Comparison of ENCODE assay signal across 8 mouse cellular contexts in the genomic region with DNA sequence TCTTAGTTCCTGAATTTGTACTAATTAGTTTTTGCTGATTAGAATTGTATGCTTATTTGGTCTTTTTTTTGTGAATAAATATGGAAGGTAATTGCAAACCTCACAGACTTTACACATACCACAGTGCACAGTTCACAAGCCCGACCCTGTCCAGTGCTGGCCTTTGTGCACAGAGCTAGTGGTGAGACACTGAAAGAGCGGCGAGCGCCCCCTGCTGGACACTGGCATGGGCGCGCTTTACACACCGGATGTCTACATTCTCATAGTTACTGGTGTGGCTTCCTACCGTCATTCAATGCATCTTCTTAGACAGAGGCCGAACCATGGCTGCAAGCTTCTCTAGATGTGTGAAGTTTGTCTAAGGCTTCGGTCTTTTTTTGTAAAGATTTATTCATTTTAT. TPM values are rescaled to one million over a fixed set of nuclear protein-coding genes. Genes with fewer than 3 reads are reported as not detected.
DNase-seq lines count a peak whose midpoint lies in the region; ATAC-seq lines count a peak whose summit lies in the region.

No protein-coding gene starts in this region.

- H3K9ac ChIP-seq in embryonic facial prominence, embryonic 13.5 days, result no peak overlapping the region
- no peak overlapping the region for H3K9ac ChIP-seq in kidney, embryonic 16.5 days (replicated peaks; ENCODE audit: low read length)

- H3K36me3 ChIP-seq in embryonic facial prominence, embryonic 13.5 days, result peaks cover 13% of the 10 kb centered on the region
- no peaks in the 10 kb centered on the region for H3K36me3 ChIP-seq in heart, embryonic 10.5 days
- H3K36me3 ChIP-seq in kidney, embryonic 16.5 days (ENCODE audit: insufficient read depth, low read length), result 0 out of 2 replicates have a peak, but pooled peaks cover 2% of the 10 kb centered on the region

- H3K27me3 ChIP-seq in embryonic facial prominence, embryonic 13.5 days, result peaks cover 38% of the 10 kb centered on the region
- peaks cover 38% of the 10 kb centered on the region for H3K27me3 ChIP-seq in heart, embryonic 10.5 days (ENCODE audit: insufficient read depth, poor library complexity, severe bottlenecking)
- H3K27me3 ChIP-seq in kidney, embryonic 16.5 days (ENCODE audit: insufficient read depth, low read length), result peaks cover 17% of the 10 kb centered on the region

- no peak overlapping the region for H3K27ac ChIP-seq in embryonic facial prominence, embryonic 13.5 days
- H3K27ac ChIP-seq in heart, embryonic 10.5 days, result no peak overlapping the region
- H3K27ac ChIP-seq in kidney, embryonic 16.5 days (ENCODE audit: low read length), result no peak overlapping the region

- peaks cover 11% of the 10 kb centered on the region for H3K4me1 ChIP-seq in embryonic facial prominence, embryonic 13.5 days
- H3K4me1 ChIP-seq in heart, embryonic 10.5 days, result peaks cover 47% of the 10 kb centered on the region
- H3K4me1 ChIP-seq in kidney, embryonic 16.5 days (ENCODE audit: insufficient read depth, low read length), result peaks cover 10% of the 10 kb centered on the region; the same call in 1 of the 2 replicates

- no peaks in the 10 kb centered on the region for H3K9me3 ChIP-seq in embryonic facial prominence, embryonic 13.5 days
- no peaks in the 10 kb centered on the region for H3K9me3 ChIP-seq in heart, embryonic 10.5 days
- H3K9me3 ChIP-seq in kidney, embryonic 16.5 days (ENCODE audit: low read length), result no peaks in the 10 kb centered on the region

- 13% methylated on average over 10 of the region's 10 CpGs for WGBS in embryonic facial prominence, embryonic 13.5 days
- 13% methylated on average over 10 of the region's 10 CpGs for WGBS in heart, embryonic 10.5 days
- 22% methylated on average over 10 of the region's 10 CpGs for WGBS in kidney, embryonic 16.5 days

- no peak overlapping the region for H3K4me2 ChIP-seq in embryonic facial prominence, embryonic 13.5 days
- H3K4me2 ChIP-seq in kidney, embryonic 16.5 days (replicated peaks; ENCODE audit: low read depth, low read length), result no peak overlapping the region

- H3K4me3 ChIP-seq in embryonic facial prominence, embryonic 13.5 days, result no peak overlapping the region
- no peak overlapping the region for H3K4me3 ChIP-seq in heart, embryonic 10.5 days
- H3K4me3 ChIP-seq in kidney, embryonic 16.5 days (ENCODE audit: low read length), result no peak overlapping the region

- DNase-seq in B cell, adult 2 months, result peak; percentile 79 to 81
- peak; percentile 87 to 89 for DNase-seq in adrenal gland, postnatal 36 days
- DNase-seq in heart, embryonic 10.5 days (ENCODE audit: low spot score), result peak; percentile 93
- peak; percentile 84 for DNase-seq in liver
- DNase-seq in spleen, postnatal 36 days (ENCODE audit: low spot score in 2 of 2), result peak; percentile 48 to 70

- ATAC-seq in embryonic facial prominence, embryonic 13.5 days (ENCODE audit: insufficient number of reproducible peaks, insufficient read depth, low FRiP score, low TSS enrichment, low read depth), result peak; percentile 59; the same call in 1 of the 2 replicates
- peak; percentile 79; the same call in 1 of the 2 replicates for ATAC-seq in kidney, embryonic 16.5 days (ENCODE audit: low FRiP score, low TSS enrichment)
- ATAC-seq in monocyte, adult 5-6 weeks (replicated peaks; ENCODE audit: insufficient number of reproducible peaks, low FRiP score, low TSS enrichment, poor library complexity, severe bottlenecking), result peak; percentile 69

RNA-seq across cellular contexts. Expression of a gene that starts 51.8 kb away (rescaled TPM):
- 10 to 100 TPM; 14.7 to 16.6 TPM for total RNA-seq in adrenal gland, postnatal 36 days (2021)
- polyA plus RNA-seq in embryonic facial prominence, embryonic 13.5 days (2015; fragmentation: Nextera tagmentation; extraction: Ambion mirVana), result 21.4 and 26.0 TPM in 2 replicates
- 14.8 and 21.3 TPM in 2 replicates for polyA plus RNA-seq in heart, embryonic 10.5 days (2016; fragmentation: Nextera tagmentation; extraction: Ambion mirVana)
- polyA plus RNA-seq in kidney, embryonic 16.5 days (2015; fragmentation: Nextera tagmentation; extraction: Ambion mirVana), result 18.2 and 22.4 TPM in 2 replicates
- total RNA-seq in monocyte, adult 5-6 weeks (2017), result 24.6 to 38.8 TPM (median 37.2 TPM) in 3 replicates
